Mouse (Mus musculus) adipose tissue, adult 10 weeks (tissue): ENCODE measurements around the gene Tigd4. TPM values are rescaled to one million over a fixed set of nuclear protein-coding genes. Genes with fewer than 3 reads are reported as not detected.

Experiments
- polyA plus RNA-seq: library from polyadenylated mRNA; stranded (reverse); fragments of 350-450 nt; fragmentation: Illumina TruSeq; extraction: RNeasy Lipid Tissue Mini Kit (QIAGEN cat#74804); gene quantifications from one replicate; pipeline ENCODE4 v1.2.3, GENCODE M21; 2014; ENCODE audit warnings: low read depth, low replicate concordance

Tigd4 gene
- 0.22 TPM for polyA plus RNA-seq

GRCm38 (mm10) chr3:84593274-84593673, at the start of gene Tigd4:
Gene Tigd4, plus strand, starts transcription at chr3:84593574.

GRCm38 (mm10) chr3:84582023-84582912, 11.1 kb upstream of the Tigd4 start, which contains the start of gene Arfip1:
Gene Arfip1, minus strand, starts transcription at chr3:84582625.

Other genes starting within 250 kb of the Tigd4 start
- 3.4 TPM for gene Fhdc1, start 113.1 kb upstream of the Tigd4 start, polyA plus RNA-seq
- 36.5 TPM for gene Arfip1, start 10.9 kb upstream of the Tigd4 start, polyA plus RNA-seq
- gene Tmem154, start 72.6 kb downstream of the Tigd4 start, polyA plus RNA-seq, result 18.4 TPM
- gene Fbxw7, start 221.7 kb downstream of the Tigd4 start, polyA plus RNA-seq, result 9.9 TPM